Mouse (Mus musculus): ENCODE results near the gene Olfr600. TPM values are rescaled to one million over a fixed set of nuclear protein-coding genes. Genes with fewer than 3 reads are reported as not detected.
"Not testable (repeated sequence)": the region's sequence is repeated elsewhere in the genome, so short reads cannot be mapped to it uniquely, and the experiment has no call there.

The Olfr600 gene
- not detected in 2 replicates for polyA plus RNA-seq (2015; fragmentation: Nextera tagmentation; extraction: Ambion mirVana)

DNA sequence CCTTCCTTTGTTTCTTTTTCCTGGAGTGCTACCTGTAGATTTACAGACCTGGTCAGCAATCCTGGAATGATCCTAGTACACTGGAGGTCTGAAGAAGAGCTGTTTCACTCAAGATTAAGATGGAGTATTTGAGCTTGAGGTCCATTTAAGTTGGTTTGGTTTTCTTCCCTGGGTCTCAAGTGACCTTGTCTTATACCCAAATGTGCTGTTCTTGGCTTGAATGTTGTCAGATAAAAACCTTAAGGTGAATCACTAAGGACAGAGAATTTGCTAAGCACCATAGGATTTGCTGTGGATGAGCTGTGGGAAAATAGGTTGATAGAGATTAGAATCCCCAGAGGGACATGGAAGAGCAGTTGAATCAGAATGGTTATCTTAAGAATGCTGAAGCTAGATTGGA, at the start of gene Olfr600:
Olfr600 (minus strand) TSS at position 101 of the 400 bp plus-strand sequence.
- Histone ChIP-seq H3K9ac (ENCODE audit: low read length) (no peak within 1 kb of the TSS), H3K27me3 (ENCODE audit: control insufficient read depth, insufficient read depth, low read length) (no peaks in the 10 kb centered on the region), H3K4me3 (replicated peaks; ENCODE audit: low read length) (no peak within 1 kb of the TSS), H3K4me1 (ENCODE audit: control insufficient read depth, insufficient read depth, low read length) (no peaks in the 10 kb centered on the region), H3K27ac (ENCODE audit: low read length) (no peak within 1 kb of the TSS), H3K4me2 (ENCODE audit: low read depth, low read length) (no peak within 1 kb of the TSS), H3K9me3 (replicated peaks; ENCODE audit: control insufficient read depth, low read length) (no peaks in the 10 kb centered on the region), H3K36me3 (ENCODE audit: control insufficient read depth, insufficient read depth, low read length) (no peaks in the 10 kb centered on the region)
- no peak for ATAC-seq (ENCODE audit: insufficient read depth, low FRiP score)

DNA sequence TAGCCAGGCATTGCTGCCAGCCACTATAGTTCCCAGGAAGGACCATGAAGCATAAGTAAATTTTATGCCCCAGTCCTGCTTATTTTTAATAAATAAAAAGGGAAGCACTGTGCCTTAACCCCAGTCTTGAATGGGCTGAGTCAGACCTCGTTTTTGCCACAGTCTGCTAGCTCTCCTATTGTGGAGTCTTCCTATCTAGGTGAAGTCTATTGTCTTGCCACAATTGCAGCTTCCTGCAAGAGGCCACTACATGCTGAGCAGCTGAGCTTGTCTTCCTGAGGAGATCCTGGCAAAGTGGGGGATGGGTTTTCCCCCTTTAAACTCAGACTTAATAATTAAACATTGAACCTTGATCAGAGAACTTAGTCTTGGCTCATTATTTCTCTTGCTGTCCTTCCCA, 49.5 kb upstream of the Olfr600 start:
- 12% methylated on average over 1 of the region's 1 CpGs for WGBS
- H3K36me3 ChIP-seq (ENCODE audit: control insufficient read depth, insufficient read depth, low read length): no peaks in the 10 kb centered on the region
- no peak overlapping the region for H3K9ac ChIP-seq (ENCODE audit: low read length)
- no peaks in the 10 kb centered on the region for H3K4me1 ChIP-seq (ENCODE audit: control insufficient read depth, insufficient read depth, low read length)
- H3K4me3 ChIP-seq (replicated peaks; ENCODE audit: low read length): no peak overlapping the region
- ATAC-seq (ENCODE audit: insufficient read depth, low FRiP score): no peak
- no peaks in the 10 kb centered on the region for H3K27me3 ChIP-seq (ENCODE audit: control insufficient read depth, insufficient read depth, low read length)
- no peak overlapping the region for H3K27ac ChIP-seq (ENCODE audit: low read length)
- H3K4me2 ChIP-seq (ENCODE audit: low read depth, low read length): no peak overlapping the region
- no peaks in the 10 kb centered on the region for H3K9me3 ChIP-seq (replicated peaks; ENCODE audit: control insufficient read depth, low read length)

DNA sequence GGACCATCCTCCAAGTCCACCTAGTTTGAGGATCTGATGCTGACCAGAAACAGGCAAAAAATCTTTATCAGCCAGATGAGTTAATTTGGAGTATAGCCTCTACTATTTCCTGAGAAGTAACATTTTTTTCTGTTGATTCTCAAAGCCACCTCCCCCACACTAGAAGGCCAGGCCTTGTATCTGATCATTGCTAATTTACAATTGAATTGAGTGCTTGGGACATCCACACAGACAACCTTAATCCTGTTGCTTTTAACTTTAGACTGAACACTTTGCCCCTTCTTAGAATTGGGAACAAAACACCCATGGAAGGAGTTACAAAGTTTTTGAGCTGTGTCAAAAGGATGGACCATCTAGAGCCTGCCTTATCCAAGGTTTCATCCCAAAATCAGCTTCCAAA, 48.3 kb upstream of the Olfr600 start:
- H3K27me3 ChIP-seq (ENCODE audit: control insufficient read depth, insufficient read depth, low read length): no peaks in the 10 kb centered on the region

DNA sequence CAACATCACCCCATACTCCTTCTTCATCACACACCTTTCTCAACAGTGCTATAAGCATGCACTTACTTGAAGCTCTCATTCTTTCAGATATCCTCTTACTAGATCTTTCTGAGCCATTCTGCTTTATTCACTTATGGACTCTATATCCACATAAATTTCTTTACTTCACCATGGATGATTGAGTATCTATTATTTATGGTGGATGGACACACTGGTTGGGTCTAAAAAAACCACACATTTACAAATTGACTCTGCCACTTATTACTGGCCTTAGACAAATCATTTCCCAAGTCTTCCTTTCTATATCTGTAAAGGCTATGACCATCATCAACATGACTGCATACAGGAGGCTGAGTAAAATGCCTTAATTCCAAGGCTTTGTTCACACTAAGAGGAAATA, 36.6 kb upstream of the Olfr600 start, which contains the start of gene Olfr603:
Olfr603 (minus strand) TSS at position 101 of the 400 bp plus-strand sequence.
- no peaks in the 10 kb centered on the region for H3K4me1 ChIP-seq (ENCODE audit: control insufficient read depth, insufficient read depth, low read length)
- no peak within 1 kb of the TSS for H3K4me3 ChIP-seq (replicated peaks; ENCODE audit: low read length)
- ATAC-seq (ENCODE audit: insufficient read depth, low FRiP score): no peak

More for the DNA sequence above, 48.3 kb upstream of the Olfr600 start:
- Histone ChIP-seq H3K36me3 (ENCODE audit: control insufficient read depth, insufficient read depth, low read length) (no peaks in the 10 kb centered on the region), H3K9me3 (replicated peaks; ENCODE audit: control insufficient read depth, low read length) (no peaks in the 10 kb centered on the region), H3K4me1 (ENCODE audit: control insufficient read depth, insufficient read depth, low read length) (no peaks in the 10 kb centered on the region), H3K4me3 (replicated peaks; ENCODE audit: low read length) (no peak overlapping the region), H3K9ac (ENCODE audit: low read length) (no peak overlapping the region), H3K4me2 (ENCODE audit: low read depth, low read length) (no peak overlapping the region), H3K27ac (ENCODE audit: low read length) (no peak overlapping the region)
- ATAC-seq (ENCODE audit: insufficient read depth, low FRiP score): no peak

DNA sequence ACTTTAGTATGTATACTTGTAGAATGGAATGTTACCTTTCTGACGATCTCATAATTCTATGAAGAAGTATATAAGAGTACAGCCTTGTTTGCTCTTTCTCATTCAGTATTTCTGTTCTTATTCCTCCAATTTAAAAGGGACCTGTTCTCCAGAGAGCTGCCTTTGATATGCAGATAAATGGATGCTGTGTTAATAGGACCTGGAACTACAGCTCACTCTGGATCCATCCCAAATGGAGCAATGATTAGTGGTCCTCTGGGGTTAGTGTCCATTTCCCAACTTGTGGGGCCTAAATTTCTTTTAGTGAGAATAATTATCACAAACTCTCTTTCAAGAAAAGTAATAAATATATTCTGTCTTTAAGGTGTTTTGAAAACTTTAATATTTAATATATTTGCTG, 13.1 kb upstream of the Olfr600 start, which contains the start of gene Olfr601:
Olfr601 (minus strand) TSS at position 101 of the 400 bp plus-strand sequence.
- 85% methylated on average over 1 of the region's 1 CpGs for WGBS
- no peak within 1 kb of the TSS for H3K4me2 ChIP-seq (ENCODE audit: low read depth, low read length)
- ATAC-seq (ENCODE audit: insufficient read depth, low FRiP score): no peak
- no peaks in the 10 kb centered on the region for H3K36me3 ChIP-seq (ENCODE audit: control insufficient read depth, insufficient read depth, low read length)
- H3K27ac ChIP-seq (ENCODE audit: low read length): no peak within 1 kb of the TSS
- no peaks in the 10 kb centered on the region for H3K27me3 ChIP-seq (ENCODE audit: control insufficient read depth, insufficient read depth, low read length)
- H3K4me1 ChIP-seq (ENCODE audit: control insufficient read depth, insufficient read depth, low read length): no peaks in the 10 kb centered on the region
- no peak within 1 kb of the TSS for H3K9ac ChIP-seq (ENCODE audit: low read length)
- H3K4me3 ChIP-seq (replicated peaks; ENCODE audit: low read length): no peak within 1 kb of the TSS
- no peaks in the 10 kb centered on the region for H3K9me3 ChIP-seq (replicated peaks; ENCODE audit: control insufficient read depth, low read length)

More for the DNA sequence above, 36.6 kb upstream of the Olfr600 start, which contains the start of gene Olfr603:
- H3K4me2 ChIP-seq (ENCODE audit: low read depth, low read length): no peak within 1 kb of the TSS
- H3K27me3 ChIP-seq (ENCODE audit: control insufficient read depth, insufficient read depth, low read length): no peaks in the 10 kb centered on the region
- H3K9ac ChIP-seq (ENCODE audit: low read length): no peak within 1 kb of the TSS
- no peak within 1 kb of the TSS for H3K27ac ChIP-seq (ENCODE audit: low read length)
- H3K9me3 ChIP-seq (replicated peaks; ENCODE audit: control insufficient read depth, low read length): no peaks in the 10 kb centered on the region
- no peaks in the 10 kb centered on the region for H3K36me3 ChIP-seq (ENCODE audit: control insufficient read depth, insufficient read depth, low read length)

DNA sequence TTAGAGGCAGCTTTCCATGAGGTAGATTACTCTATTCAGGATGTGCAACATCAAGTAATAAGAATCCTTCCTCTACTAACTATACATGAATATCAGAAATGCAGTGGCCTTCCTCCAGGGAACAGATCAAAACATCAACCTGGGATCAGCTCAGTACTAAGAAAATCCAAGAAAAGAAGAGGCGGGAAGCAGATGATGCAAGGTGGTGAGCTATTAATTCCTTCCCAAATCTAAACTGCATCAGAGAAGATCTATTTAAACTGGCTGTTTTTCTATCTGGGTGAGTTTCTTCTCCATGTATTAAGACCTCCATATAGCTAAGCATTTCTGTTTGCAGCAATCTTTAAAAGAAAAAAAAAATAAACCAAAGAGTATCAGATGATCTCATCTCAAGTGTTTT, 13.9 kb downstream of the Olfr600 start, which contains the start of gene Olfr599:
Olfr599 (plus strand) TSS at position 301 of the 400 bp plus-strand sequence.
- Histone ChIP-seq H3K36me3 (ENCODE audit: control insufficient read depth, insufficient read depth, low read length) (no peaks in the 10 kb centered on the region), H3K27me3 (ENCODE audit: control insufficient read depth, insufficient read depth, low read length) (no peaks in the 10 kb centered on the region), H3K4me3 (replicated peaks; ENCODE audit: low read length) (no peak within 1 kb of the TSS), H3K27ac (ENCODE audit: low read length) (no peak within 1 kb of the TSS), H3K9ac (ENCODE audit: low read length) (no peak within 1 kb of the TSS), H3K4me2 (ENCODE audit: low read depth, low read length) (no peak within 1 kb of the TSS), H3K9me3 (replicated peaks; ENCODE audit: control insufficient read depth, low read length) (no peaks in the 10 kb centered on the region), H3K4me1 (ENCODE audit: control insufficient read depth, insufficient read depth, low read length) (no peaks in the 10 kb centered on the region)
- 79% methylated on average over 1 of the region's 1 CpGs for WGBS
- ATAC-seq (ENCODE audit: insufficient read depth, low FRiP score): no peak

DNA sequence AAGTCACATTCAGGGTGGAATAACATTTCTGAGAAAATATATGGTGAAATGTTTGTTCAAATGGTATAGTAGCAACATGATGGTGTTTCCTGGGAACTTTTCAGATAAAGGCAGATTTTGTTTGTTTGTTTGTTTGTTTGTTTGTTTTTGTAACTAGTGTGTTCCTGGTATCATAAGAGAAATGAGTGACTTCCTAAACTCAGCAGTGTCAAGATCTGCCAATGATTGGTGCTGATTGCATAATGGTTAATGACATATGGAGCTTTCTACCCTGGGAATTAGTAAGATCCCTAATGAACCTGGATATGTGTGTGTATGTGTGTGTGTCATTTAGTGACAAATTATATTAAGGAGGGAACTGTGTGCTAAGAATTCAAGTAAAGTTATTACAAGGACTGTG, 26.2 kb downstream of the Olfr600 start, which contains the start of gene Olfr598:
Olfr598 (plus strand) TSS at position 301 of the 400 bp plus-strand sequence.
- Histone ChIP-seq H3K4me2 (ENCODE audit: low read depth, low read length) (no peak within 1 kb of the TSS), H3K36me3 (ENCODE audit: control insufficient read depth, insufficient read depth, low read length) (no peaks in the 10 kb centered on the region), H3K27me3 (ENCODE audit: control insufficient read depth, insufficient read depth, low read length) (no peaks in the 10 kb centered on the region), H3K9ac (ENCODE audit: low read length) (no peak within 1 kb of the TSS), H3K27ac (ENCODE audit: low read length) (no peak within 1 kb of the TSS), H3K9me3 (replicated peaks; ENCODE audit: control insufficient read depth, low read length) (no peaks in the 10 kb centered on the region), H3K4me3 (replicated peaks; ENCODE audit: low read length) (no peak within 1 kb of the TSS), H3K4me1 (ENCODE audit: control insufficient read depth, insufficient read depth, low read length) (no peaks in the 10 kb centered on the region)
- ATAC-seq (ENCODE audit: insufficient read depth, low FRiP score): no peak

DNA sequence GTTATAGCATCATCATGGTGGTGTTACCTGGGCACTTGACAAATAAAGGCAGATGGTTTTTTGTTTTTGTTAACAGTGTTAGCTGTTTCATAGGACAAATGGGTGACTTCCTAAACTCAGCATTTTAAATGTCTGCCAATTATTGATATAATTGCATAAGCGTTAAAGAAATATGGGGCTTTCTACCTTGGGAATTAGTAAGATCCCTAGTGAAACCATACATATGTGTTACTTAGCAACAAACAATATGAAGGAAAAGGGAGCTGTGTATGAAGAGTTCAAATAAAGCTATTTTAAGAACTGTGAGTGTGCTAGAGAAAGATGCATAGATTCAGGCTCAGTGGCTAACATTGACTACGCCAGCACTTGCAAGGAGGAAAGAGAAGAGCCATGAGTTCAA, 33.5 kb downstream of the Olfr600 start, which contains the start of gene Olfr597:
Olfr597 (plus strand) TSS at position 301 of the 400 bp plus-strand sequence.
- H3K27me3 ChIP-seq (ENCODE audit: control insufficient read depth, insufficient read depth, low read length); H3K9me3 ChIP-seq (replicated peaks; ENCODE audit: control insufficient read depth, low read length); H3K9ac ChIP-seq (ENCODE audit: low read length); H3K27ac ChIP-seq (ENCODE audit: low read length); H3K4me1 ChIP-seq (ENCODE audit: control insufficient read depth, insufficient read depth, low read length); H3K36me3 ChIP-seq (ENCODE audit: control insufficient read depth, insufficient read depth, low read length); H3K4me3 ChIP-seq (replicated peaks; ENCODE audit: low read length); H3K4me2 ChIP-seq (ENCODE audit: low read depth, low read length); ATAC-seq (ENCODE audit: insufficient read depth, low FRiP score): not testable (repeated sequence)
- 76% methylated on average over 2 of the region's 2 CpGs for WGBS

DNA sequence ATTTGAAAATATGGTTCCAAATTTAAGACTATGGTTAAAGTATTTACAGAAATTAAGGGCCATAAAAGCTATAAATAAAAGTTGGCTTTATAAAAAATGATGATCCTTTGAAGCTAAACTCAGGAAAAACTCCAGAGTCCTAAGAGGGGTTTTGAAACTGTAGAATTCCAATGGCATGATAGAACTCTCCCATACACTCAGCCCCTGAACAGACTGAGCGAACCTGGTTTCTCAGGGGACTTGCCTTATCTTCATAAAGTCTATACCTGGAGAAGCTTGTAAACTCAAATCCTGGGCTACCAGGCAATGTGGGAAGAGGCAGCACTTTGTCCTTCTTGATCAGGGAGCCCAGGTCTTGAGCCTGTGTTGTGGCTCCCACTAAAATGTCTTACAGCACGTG, 44.1 kb downstream of the Olfr600 start, which contains the start of gene Olfr596:
Olfr596 (plus strand) TSS at position 301 of the 400 bp plus-strand sequence.
- ATAC-seq (ENCODE audit: insufficient read depth, low FRiP score); H3K4me2 ChIP-seq (ENCODE audit: low read depth, low read length); H3K36me3 ChIP-seq (ENCODE audit: control insufficient read depth, insufficient read depth, low read length); H3K4me3 ChIP-seq (replicated peaks; ENCODE audit: low read length); H3K4me1 ChIP-seq (ENCODE audit: control insufficient read depth, insufficient read depth, low read length); H3K9ac ChIP-seq (ENCODE audit: low read length); H3K27me3 ChIP-seq (ENCODE audit: control insufficient read depth, insufficient read depth, low read length); H3K27ac ChIP-seq (ENCODE audit: low read length); H3K9me3 ChIP-seq (replicated peaks; ENCODE audit: control insufficient read depth, low read length): not testable (repeated sequence)
- WGBS: 83% methylated on average over 2 of the region's 2 CpGs
